Mouse (Mus musculus): ENCODE results near the gene Olfr9. TPM values are rescaled to one million over a fixed set of nuclear protein-coding genes. Genes with fewer than 3 reads are reported as not detected.
"Not testable (repeated sequence)": the region's sequence is repeated elsewhere in the genome, so short reads cannot be mapped to it uniquely, and the experiment has no call there.

The Olfr9 gene
- polyA plus RNA-seq, 1 experiment, result not detected

GRCm38 (mm10) chr10:128965871-128966270, 23.4 kb upstream of the Olfr9 start:
- Histone ChIP-seq H3K4me3 (ENCODE audit: insufficient read depth, low read length) (no peak overlapping the region), H3K4me1 (ENCODE audit: control insufficient read depth, insufficient read depth, low read length) (peaks cover 15% of the 10 kb centered on the region), H3K27ac (ENCODE audit: insufficient read depth, low read depth, low read length) (peak overlapping the region; percentile 31)
- TF ChIP-seq POLR2A (IDR thresholded peaks at IDR 0.05; ENCODE audit: borderline replicate concordance, low read depth, low read length) (no peak), CTCF (IDR thresholded peaks at IDR 0.05; ENCODE audit: low read depth, low read length) (no peak)

GRCm38 (mm10) chr10:128968341-128968749, 20.9 kb upstream of the Olfr9 start:
- TF ChIP-seq POLR2A (IDR thresholded peaks at IDR 0.05; ENCODE audit: borderline replicate concordance, low read depth, low read length), result no peak
- no peak for TF ChIP-seq CTCF (IDR thresholded peaks at IDR 0.05; ENCODE audit: low read depth, low read length)
- Histone ChIP-seq H3K27ac (ENCODE audit: insufficient read depth, low read depth, low read length) (no peak overlapping the region), H3K4me3 (ENCODE audit: insufficient read depth, low read length) (no peak overlapping the region), H3K4me1 (ENCODE audit: control insufficient read depth, insufficient read depth, low read length) (peaks cover 15% of the 10 kb centered on the region)

- no peak overlapping the region for H3K4me3 ChIP-seq (ENCODE audit: insufficient read depth, low read length)
- TF ChIP-seq POLR2A (IDR thresholded peaks at IDR 0.05; ENCODE audit: borderline replicate concordance, low read depth, low read length) (no peak), CTCF (IDR thresholded peaks at IDR 0.05; ENCODE audit: low read depth, low read length) (no peak)
- no peak overlapping the region for H3K27ac ChIP-seq (ENCODE audit: insufficient read depth, low read depth, low read length)
- peaks cover 10% of the 10 kb centered on the region for H3K4me1 ChIP-seq (ENCODE audit: control insufficient read depth, insufficient read depth, low read length)
These were observed 18.4 kb upstream of the Olfr9 start for GRCm38 (mm10) chr10:128970740-128971250.

GRCm38 (mm10) chr10:128972841-128973240, 16.4 kb upstream of the Olfr9 start:
- no peaks in the 10 kb centered on the region for H3K4me1 ChIP-seq (ENCODE audit: control insufficient read depth, insufficient read depth, low read length)
- no peak overlapping the region for H3K27ac ChIP-seq (ENCODE audit: insufficient read depth, low read depth, low read length)
- TF ChIP-seq POLR2A (IDR thresholded peaks at IDR 0.05; ENCODE audit: borderline replicate concordance, low read depth, low read length) (no peak), CTCF (IDR thresholded peaks at IDR 0.05; ENCODE audit: low read depth, low read length) (no peak)
- H3K4me3 ChIP-seq (ENCODE audit: insufficient read depth, low read length), result no peak overlapping the region

- H3K4me1 ChIP-seq (ENCODE audit: control insufficient read depth, insufficient read depth, low read length), result no peaks in the 10 kb centered on the region
- no peak overlapping the region for H3K4me3 ChIP-seq (ENCODE audit: insufficient read depth, low read length)
- H3K27ac ChIP-seq (ENCODE audit: insufficient read depth, low read depth, low read length), result no peak overlapping the region
- TF ChIP-seq POLR2A (IDR thresholded peaks at IDR 0.05; ENCODE audit: borderline replicate concordance, low read depth, low read length) (no peak), CTCF (IDR thresholded peaks at IDR 0.05; ENCODE audit: low read depth, low read length) (no peak)
These were observed 12.8 kb upstream of the Olfr9 start for GRCm38 (mm10) chr10:128976395-128976794.

- TF ChIP-seq CTCF (IDR thresholded peaks at IDR 0.05; ENCODE audit: low read depth, low read length) (peak; percentile 79), POLR2A (IDR thresholded peaks at IDR 0.05; ENCODE audit: borderline replicate concordance, low read depth, low read length) (no peak)
- Histone ChIP-seq H3K27ac (ENCODE audit: insufficient read depth, low read depth, low read length) (no peak overlapping the region), H3K4me1 (ENCODE audit: control insufficient read depth, insufficient read depth, low read length) (no peaks in the 10 kb centered on the region), H3K4me3 (ENCODE audit: insufficient read depth, low read length) (no peak overlapping the region)
These were observed 11.6 kb upstream of the Olfr9 start for GRCm38 (mm10) chr10:128977522-128978114.

GRCm38 (mm10) chr10:128980644-128981365, 8.4 kb upstream of the Olfr9 start:
- no peak overlapping the region for H3K27ac ChIP-seq (ENCODE audit: insufficient read depth, low read depth, low read length)
- TF ChIP-seq POLR2A (IDR thresholded peaks at IDR 0.05; ENCODE audit: borderline replicate concordance, low read depth, low read length) (no peak), CTCF (IDR thresholded peaks at IDR 0.05; ENCODE audit: low read depth, low read length) (no peak)
- H3K4me1 ChIP-seq (ENCODE audit: control insufficient read depth, insufficient read depth, low read length), result no peaks in the 10 kb centered on the region
- no peak overlapping the region for H3K4me3 ChIP-seq (ENCODE audit: insufficient read depth, low read length)

GRCm38 (mm10) chr10:128990129-128990850, 1.1 kb downstream of the Olfr9 start:
- H3K4me3 ChIP-seq (ENCODE audit: insufficient read depth, low read length); H3K27ac ChIP-seq (ENCODE audit: insufficient read depth, low read depth, low read length); H3K4me1 ChIP-seq (ENCODE audit: control insufficient read depth, insufficient read depth, low read length): not testable (repeated sequence)

- Histone ChIP-seq H3K4me3 (ENCODE audit: insufficient read depth, low read length) (no peak overlapping the region), H3K27ac (ENCODE audit: insufficient read depth, low read depth, low read length) (no peak overlapping the region), H3K4me1 (ENCODE audit: control insufficient read depth, insufficient read depth, low read length) (peaks cover 9% of the 10 kb centered on the region)
- TF ChIP-seq POLR2A (IDR thresholded peaks at IDR 0.05; ENCODE audit: borderline replicate concordance, low read depth, low read length), result no peak
- no peak for TF ChIP-seq CTCF (IDR thresholded peaks at IDR 0.05; ENCODE audit: low read depth, low read length)
These were observed 1.8 kb downstream of the Olfr9 start for GRCm38 (mm10) chr10:128990994-128991393.

- H3K27ac ChIP-seq (ENCODE audit: insufficient read depth, low read depth, low read length), result no peak overlapping the region
- no peak for TF ChIP-seq POLR2A (IDR thresholded peaks at IDR 0.05; ENCODE audit: borderline replicate concordance, low read depth, low read length)
- no peak for TF ChIP-seq CTCF (IDR thresholded peaks at IDR 0.05; ENCODE audit: low read depth, low read length)
- no peak overlapping the region for H3K4me3 ChIP-seq (ENCODE audit: insufficient read depth, low read length)
- peaks cover 5% of the 10 kb centered on the region for H3K4me1 ChIP-seq (ENCODE audit: control insufficient read depth, insufficient read depth, low read length)
These were observed 6.6 kb downstream of the Olfr9 start for GRCm38 (mm10) chr10:128995796-128996195.
